Mouse (Mus musculus) granulocyte monocyte progenitor cell, adult 5-6 weeks (primary cell): ENCODE measurements around the gene Grpel1. TPM values are rescaled to one million over a fixed set of nuclear protein-coding genes. Genes with fewer than 3 reads are reported as not detected.

ENCODE experiments used
- ATAC-seq: replicated peaks from 2 replicates; pipeline ENCODE4 v1.8.0; 2016; ENCODE audit warnings: mild to moderate bottlenecking, moderate TSS enrichment, inconsistent platforms; ENCODE audit not compliant: poor library complexity, severe bottlenecking
- total RNA-seq, 2 experiments: library from RNA; stranded (forward) in 1 of 2; stranded (reverse) in 1 of 2; fragments of 200-712, 200-1000 nt in 1 of 2; fragments of >200 nt in 1 of 2; fragmentation: Nextera tagmentation in 1 of 2; gene quantifications; 2 replicates each; pipeline ENCODE4 v1.2.3; 2014 to 2017

The Grpel1 gene
- 28.9 and 40.4 TPM in 2 replicates for total RNA-seq (2014; fragmentation: Nextera tagmentation)
- 35.6 and 37.9 TPM in 2 replicates for total RNA-seq (2017)

- ATAC-seq, result peak; percentile 88
Measured at GRCm38 (mm10) chr5:36464709-36465661, at the start of gene Grpel1. Gene Grpel1, plus strand, starts transcription at chr5:36464998.

GRCm38 (mm10) chr5:36419861-36420260 is 44.9 kb upstream of the Grpel1 start:
- ATAC-seq, result no peak

DNA sequence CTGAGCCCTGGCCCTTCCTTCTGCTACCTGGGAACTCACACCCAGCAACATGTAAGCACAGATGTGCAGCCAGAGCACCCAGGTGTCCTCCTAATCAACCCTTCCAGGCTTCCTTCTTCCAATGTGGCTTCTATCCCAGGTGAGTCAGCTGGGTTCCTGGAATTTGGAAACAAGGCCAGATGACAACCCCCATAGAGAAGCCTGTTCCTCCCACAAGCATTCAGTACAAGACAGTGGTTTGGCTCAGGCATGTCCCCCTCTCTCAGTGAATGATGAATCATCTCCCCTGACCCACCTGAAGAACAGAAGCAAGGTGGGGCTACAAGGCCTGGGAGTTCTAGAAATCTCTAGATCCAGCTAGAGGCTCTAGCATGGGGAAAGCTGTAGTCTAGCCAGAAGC is 42.1 kb upstream of the Grpel1 start:
- no peak for ATAC-seq

- ATAC-seq, result no peak
Measured at GRCm38 (mm10) chr5:36424676-36425075, 40.1 kb upstream of the Grpel1 start.

GRCm38 (mm10) chr5:36426404-36426803 is 38.4 kb upstream of the Grpel1 start:
- ATAC-seq, result peak; percentile 65

DNA sequence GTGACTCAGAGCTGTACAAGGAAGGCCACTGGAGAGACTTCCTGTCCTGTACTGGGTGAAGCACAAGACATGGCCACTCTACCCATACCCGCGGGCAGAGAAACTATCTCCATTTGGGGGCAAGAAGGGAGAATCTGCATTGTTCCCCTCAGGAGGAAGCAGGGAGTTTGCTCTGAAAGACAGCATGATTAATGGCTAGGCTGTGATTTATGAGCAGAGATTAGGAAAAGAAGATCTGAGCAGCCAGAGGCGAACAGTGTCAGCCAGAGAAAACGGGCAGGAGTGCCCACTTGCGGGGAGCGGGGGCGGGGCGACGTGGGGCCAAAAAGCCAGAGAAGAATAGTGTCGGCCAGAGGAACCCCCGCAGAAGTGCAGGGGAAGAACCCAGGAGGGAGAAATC is 37.0 kb upstream of the Grpel1 start:
- no peak for ATAC-seq

DNA sequence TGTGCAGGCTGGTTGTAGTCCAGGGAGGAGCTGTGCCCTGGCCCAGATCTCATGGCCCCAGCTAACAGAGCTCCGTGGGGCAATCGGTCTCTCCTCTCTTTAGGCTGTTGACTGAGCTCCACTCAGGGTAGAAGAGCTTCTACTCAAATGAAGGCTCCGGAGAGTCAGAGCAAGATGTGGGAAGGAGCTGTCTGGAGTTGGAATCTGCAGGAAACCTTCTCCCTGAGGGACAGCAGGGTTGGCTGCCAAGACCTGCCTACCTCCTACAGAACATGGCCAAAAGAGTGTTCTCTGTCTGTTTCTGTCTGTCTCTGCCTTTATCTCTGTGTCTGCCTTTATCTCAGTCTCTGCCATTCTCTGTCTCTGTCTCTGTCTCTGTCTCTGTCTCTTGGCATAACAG is 35.2 kb upstream of the Grpel1 start:
- no peak for ATAC-seq

DNA sequence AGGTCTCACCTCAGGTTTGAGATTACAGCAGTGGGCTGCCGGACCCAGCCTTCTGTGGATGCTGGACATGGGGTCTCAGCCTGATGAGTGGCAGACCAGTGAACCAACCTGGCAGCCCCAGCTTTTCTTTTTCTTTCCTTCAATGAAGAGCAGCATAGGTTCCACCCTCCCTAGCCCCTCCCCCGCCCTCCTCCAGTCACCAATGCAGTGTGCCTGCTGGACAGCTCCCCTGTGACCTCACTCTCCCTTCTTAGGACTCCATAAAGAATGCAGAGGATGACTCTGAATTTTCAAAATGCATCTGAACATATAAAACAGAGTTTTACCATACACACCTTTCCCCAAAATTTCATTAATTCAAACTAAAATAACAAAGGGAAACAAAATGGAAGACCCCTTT is 33.1 kb upstream of the Grpel1 start:
- no peak for ATAC-seq

DNA sequence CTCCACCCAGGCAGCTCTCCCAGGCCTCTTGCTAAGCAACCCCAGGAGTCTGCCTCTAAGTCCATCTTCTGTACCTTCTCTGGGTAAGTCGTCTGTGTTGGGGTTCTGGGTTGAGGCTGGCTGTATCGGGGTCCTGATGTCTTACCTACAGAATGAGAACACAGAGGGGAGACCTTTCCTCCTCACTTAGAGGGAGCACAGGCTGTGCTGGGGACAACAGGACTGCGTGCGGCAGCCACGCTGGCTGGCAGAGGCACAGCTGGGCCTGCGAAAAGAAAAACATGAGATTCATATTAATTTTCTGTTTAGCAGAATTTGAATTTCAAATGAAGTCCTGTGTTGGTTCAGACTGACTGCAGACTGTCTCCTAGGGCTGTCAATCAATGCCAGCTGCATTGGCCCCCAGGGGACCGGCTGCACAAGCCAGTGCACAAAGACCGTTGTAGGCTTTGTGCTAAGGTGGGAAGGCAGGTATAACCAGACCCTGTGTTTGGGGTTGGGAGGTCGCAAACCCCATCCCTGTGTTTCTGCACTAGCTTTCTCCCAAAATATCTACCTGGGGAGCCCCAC is 30.3 kb upstream of the Grpel1 start:
- no peak for ATAC-seq

- ATAC-seq, result no peak
Measured at GRCm38 (mm10) chr5:36436858-36437257, 27.9 kb upstream of the Grpel1 start.

DNA sequence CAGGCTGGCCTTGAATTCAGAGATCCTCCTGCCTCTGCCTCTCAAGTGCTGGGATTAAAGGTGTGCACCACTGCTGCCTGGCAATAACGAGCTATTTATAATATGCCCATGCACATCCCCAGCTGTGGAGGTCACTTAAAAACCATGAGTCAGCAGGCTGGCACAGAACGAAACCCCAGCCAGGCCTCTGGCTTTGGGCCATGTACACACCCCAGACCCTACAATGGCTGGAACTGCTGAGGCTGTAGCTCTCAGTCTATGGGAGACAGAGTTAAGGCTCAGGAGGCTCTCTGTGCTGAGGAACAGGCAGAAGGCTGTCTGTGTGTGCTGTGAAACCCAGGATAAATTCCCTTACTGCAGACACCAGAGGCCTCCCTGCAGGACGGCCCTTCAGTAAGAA is 24.1 kb upstream of the Grpel1 start:
- no peak for ATAC-seq

DNA sequence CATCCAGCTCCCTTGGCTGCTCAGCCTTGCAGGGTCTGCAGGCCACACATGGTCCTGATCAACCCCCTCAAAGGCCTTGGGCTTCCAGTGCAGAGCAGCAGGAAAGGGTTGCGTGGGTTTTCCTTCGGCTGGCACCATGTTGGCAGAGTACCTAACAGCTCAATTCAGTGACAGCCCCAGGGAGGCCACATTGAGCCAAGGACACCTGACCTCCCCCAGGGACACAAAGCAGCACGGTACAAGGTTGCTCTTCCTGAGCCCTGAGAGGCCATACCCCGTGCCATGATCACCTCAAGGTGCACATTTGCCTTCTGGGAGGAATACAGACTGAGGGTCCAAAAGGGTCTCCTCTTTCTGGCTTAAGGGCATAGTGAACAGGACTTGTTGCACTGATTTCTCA is 20.2 kb upstream of the Grpel1 start:
- no peak for ATAC-seq

DNA sequence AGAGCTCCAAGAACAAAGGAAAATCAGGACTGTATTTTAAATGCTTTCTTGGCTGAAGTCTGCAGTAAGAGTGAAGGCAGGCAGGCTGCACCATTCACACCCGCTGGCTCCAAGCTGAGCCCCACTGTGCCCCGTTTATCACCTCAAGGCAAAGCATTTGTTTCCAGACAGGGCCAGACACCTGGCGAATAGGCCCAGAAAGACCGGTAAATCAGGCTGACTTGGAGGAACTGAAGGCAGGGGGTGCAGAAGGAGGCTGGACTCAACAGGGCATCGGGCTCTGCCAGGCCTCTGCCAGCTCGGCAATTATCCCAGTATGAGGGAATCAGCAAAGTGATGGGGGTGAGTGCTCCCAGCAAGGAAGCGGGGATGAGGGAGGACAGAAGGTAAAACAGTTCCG is 19.8 kb upstream of the Grpel1 start:
- ATAC-seq, result no peak

DNA sequence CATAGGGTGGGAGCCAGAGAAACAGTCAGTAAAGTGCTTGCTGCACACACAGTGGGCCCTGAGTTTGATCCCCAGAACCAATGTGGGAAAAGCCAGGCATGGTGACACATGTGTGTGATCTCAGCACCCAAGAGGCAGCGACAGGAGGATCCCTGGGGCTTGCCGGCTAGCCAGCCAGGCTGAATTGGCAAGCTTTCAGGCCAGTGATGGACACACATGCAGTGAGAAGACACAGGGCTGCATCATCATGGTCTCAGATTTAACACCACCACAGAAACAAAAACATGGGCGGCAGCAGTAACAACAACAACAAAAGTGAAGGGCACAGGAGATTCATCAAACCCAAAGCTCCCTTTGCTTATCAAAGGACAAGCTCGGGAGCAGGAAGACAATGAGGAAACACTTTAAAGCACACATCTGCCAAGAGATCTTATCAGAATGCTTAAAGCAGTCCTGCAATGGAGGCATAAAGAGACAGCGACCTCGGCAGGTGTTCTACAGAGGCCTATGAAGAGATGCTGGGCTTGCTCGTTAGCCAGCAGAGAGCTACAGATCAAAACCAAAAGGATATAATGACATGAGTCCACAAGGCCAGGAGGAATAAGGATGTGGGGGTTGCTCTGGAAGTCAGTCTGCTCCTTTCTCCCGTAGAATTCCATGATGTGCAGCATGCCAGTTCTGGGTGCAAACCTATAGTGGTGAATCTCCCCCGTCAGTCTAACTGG is 18.5 kb upstream of the Grpel1 start:
- no peak for ATAC-seq

GRCm38 (mm10) chr5:36447872-36448271 is 16.9 kb upstream of the Grpel1 start:
- ATAC-seq, result no peak

- no peak for ATAC-seq
Measured at GRCm38 (mm10) chr5:36449710-36450358, 15.0 kb upstream of the Grpel1 start.

DNA sequence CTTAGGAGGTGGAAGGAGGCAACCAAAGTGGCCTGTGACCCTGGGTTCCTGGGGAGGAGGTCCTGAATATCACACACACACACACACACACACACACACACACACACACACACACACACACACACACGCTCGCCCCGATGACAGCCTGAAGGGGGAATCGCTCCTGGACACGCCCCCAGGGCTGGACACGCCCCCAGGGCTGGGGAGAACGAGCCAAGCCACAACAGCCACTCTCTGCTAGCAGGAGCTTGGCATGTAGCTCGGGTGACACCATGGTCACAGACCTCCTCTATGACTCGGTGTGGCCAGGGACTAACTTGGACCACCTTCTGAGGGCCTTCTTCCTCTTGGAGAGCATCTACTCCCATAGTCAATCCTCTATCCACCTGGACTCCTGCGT is 13.7 kb upstream of the Grpel1 start:
- peak; percentile 69 for ATAC-seq

DNA sequence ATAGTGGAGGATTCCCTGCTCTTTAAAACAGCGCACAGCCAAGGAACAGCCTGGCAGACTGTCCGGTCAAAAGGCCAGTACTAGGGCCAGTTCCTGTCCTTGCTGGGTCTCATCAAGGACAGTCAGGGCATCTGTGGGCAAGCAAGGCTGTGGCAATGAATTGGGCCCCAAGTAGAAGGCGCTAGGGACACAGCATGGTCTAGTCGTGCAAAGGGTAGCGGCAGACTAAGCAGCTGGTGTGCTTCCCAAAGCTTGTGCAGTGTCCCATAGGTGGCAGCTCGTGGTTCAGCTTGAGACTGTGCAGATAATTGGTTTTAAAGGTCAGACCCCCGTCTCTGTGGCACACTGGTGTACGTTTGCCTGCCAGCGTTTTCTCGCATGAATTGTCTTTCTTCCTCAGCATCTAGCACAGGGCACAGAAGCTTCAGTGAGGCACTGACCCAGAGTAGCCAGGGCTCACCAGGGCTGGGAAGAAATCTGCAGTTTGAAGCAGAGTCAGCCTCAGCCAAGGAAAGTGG is 12.9 kb upstream of the Grpel1 start:
- no peak for ATAC-seq

GRCm38 (mm10) chr5:36452821-36453220 is 12.0 kb upstream of the Grpel1 start:
- no peak for ATAC-seq

- ATAC-seq, result no peak
Measured at GRCm38 (mm10) chr5:36457706-36458105, 7.1 kb upstream of the Grpel1 start.
